Mouse (Mus musculus): Measurements from ENCODE around the gene Galnt14. TPM values are rescaled to one million over a fixed set of nuclear protein-coding genes. Genes with fewer than 3 reads are reported as not detected.

Gene Galnt14
- polyA plus RNA-seq, 2 experiments: 0.03 to 0.08 TPM

DNA sequence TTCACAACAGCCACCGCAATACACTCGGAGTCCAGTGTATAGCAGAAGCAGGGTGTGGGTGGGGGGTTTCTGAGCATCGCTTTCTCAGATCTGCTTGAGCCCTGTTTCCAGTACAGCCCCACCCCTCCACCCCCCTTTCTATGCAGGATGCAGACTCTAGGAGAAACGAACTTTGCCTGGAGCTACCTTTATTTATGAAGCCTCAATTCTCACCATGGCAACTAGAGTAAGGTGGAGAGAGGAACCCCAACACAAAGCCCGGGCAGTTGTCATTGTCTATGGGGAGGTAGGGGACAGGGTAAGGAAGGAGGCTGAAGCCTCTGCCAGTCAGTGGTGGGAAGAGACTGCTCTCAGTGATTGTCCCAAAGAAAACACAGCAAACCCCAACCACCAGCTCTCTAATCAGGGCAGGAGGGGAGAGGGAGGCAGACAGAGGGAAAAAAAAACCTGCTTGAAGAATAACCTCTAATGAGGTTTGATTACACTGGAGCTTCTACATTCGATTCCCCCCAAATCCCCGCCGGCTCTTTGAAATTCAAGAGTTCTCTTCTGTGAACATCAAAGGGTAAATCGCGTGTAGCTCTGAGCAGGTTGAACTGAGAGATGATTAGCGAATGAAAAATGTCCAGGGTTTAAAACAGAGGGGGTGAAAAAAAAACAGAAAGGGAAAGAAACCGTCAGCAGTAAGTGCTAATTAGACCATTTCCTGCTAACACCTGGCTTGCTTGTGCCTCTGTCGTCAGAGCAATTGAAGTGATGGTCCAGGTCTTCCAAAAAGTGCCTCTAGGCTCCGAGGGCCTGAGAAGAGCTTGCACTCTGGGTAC is 169.6 kb downstream of the Galnt14 start:
- H3K9me3 ChIP-seq (ENCODE audit: control insufficient read depth, low read length): no peaks in the 10 kb centered on the region
- no peaks in the 10 kb centered on the region for H3K36me3 ChIP-seq (replicated peaks; ENCODE audit: control insufficient read depth, insufficient read depth, low read depth)
- H3K27ac ChIP-seq: no peak overlapping the region
- H3K9ac ChIP-seq (replicated peaks): no peak overlapping the region
- DNase-seq (ENCODE audit: low read depth in 3 of 3, low spot score in 3 of 3) (no peak), ATAC-seq (ENCODE audit: insufficient read depth) (no peak)
- no peaks in the 10 kb centered on the region for H3K4me1 ChIP-seq (replicated peaks; ENCODE audit: control insufficient read depth in 2 of 2, insufficient read depth in 2 of 2, low read length in 1 of 2)
- WGBS (ENCODE audit: insufficient replicate concordance): 27% methylated on average over 14 of the region's 14 CpGs
- H3K4me3 ChIP-seq (ENCODE audit: insufficient read depth in 1 of 2, low read depth in 2 of 2, low read length in 2 of 2): no peak overlapping the region
- H3K4me2 ChIP-seq (ENCODE audit: low read depth): no peak overlapping the region
- no peaks in the 10 kb centered on the region for H3K27me3 ChIP-seq (ENCODE audit: control insufficient read depth, insufficient read depth, low read length)
- TF ChIP-seq CTCF (IDR thresholded peaks at IDR 0.05; ENCODE audit: low read depth) (no peak), EP300 (IDR thresholded peaks at IDR 0.05; ENCODE audit: low read depth) (no peak)

- H3K9me3 ChIP-seq (ENCODE audit: control insufficient read depth, low read length): no peaks in the 10 kb centered on the region
- no peaks in the 10 kb centered on the region for H3K36me3 ChIP-seq (replicated peaks; ENCODE audit: control insufficient read depth, insufficient read depth, low read depth)
- ATAC-seq (ENCODE audit: insufficient read depth) (no peak), DNase-seq (ENCODE audit: low read depth in 3 of 3, low spot score in 3 of 3) (no peak)
- H3K4me3 ChIP-seq (ENCODE audit: insufficient read depth in 1 of 2, low read depth in 2 of 2, low read length in 2 of 2): no peak overlapping the region
- no peaks in the 10 kb centered on the region for H3K27me3 ChIP-seq (ENCODE audit: control insufficient read depth, insufficient read depth, low read length)
- H3K4me2 ChIP-seq (ENCODE audit: low read depth): no peak overlapping the region
- H3K4me1 ChIP-seq (replicated peaks; ENCODE audit: control insufficient read depth in 2 of 2, insufficient read depth in 2 of 2, low read length in 1 of 2): no peaks in the 10 kb centered on the region
- H3K9ac ChIP-seq (replicated peaks): no peak overlapping the region
- TF ChIP-seq CTCF (IDR thresholded peaks at IDR 0.05; ENCODE audit: low read depth) (no peak), EP300 (IDR thresholded peaks at IDR 0.05; ENCODE audit: low read depth) (no peak)
- H3K27ac ChIP-seq: no peak overlapping the region
- WGBS (ENCODE audit: insufficient replicate concordance): 48% methylated on average over 2 of the region's 2 CpGs
Measured at GRCm38 (mm10) chr17:73531896-73532295, 178.4 kb downstream of the Galnt14 start.

- Histone ChIP-seq H3K9ac (replicated peaks) (no peak overlapping the region), H3K27ac (no peak overlapping the region), H3K4me2 (ENCODE audit: low read depth) (no peak overlapping the region), H3K4me3 (ENCODE audit: insufficient read depth in 1 of 2, low read depth in 2 of 2, low read length in 2 of 2) (no peak overlapping the region), H3K36me3 (replicated peaks; ENCODE audit: control insufficient read depth, insufficient read depth, low read depth) (no peaks in the 10 kb centered on the region), H3K9me3 (ENCODE audit: control insufficient read depth, low read length) (no peaks in the 10 kb centered on the region), H3K4me1 (replicated peaks; ENCODE audit: control insufficient read depth in 2 of 2, insufficient read depth in 2 of 2, low read length in 1 of 2) (no peaks in the 10 kb centered on the region), H3K27me3 (ENCODE audit: control insufficient read depth, insufficient read depth, low read length) (no peaks in the 10 kb centered on the region)
- WGBS (ENCODE audit: insufficient replicate concordance): 67% methylated on average over 7 of the region's 7 CpGs
- DNase-seq (ENCODE audit: low read depth in 3 of 3, low spot score in 3 of 3) (no peak), ATAC-seq (ENCODE audit: insufficient read depth) (no peak)
- no peak for TF ChIP-seq EP300 (IDR thresholded peaks at IDR 0.05; ENCODE audit: low read depth)
- no peak for TF ChIP-seq CTCF (IDR thresholded peaks at IDR 0.05; ENCODE audit: low read depth)
Measured at GRCm38 (mm10) chr17:73522169-73522568, 188.1 kb downstream of the Galnt14 start.

- Histone ChIP-seq H3K4me1 (replicated peaks; ENCODE audit: control insufficient read depth in 2 of 2, insufficient read depth in 2 of 2, low read length in 1 of 2) (no peaks in the 10 kb centered on the region), H3K4me2 (ENCODE audit: low read depth) (no peak overlapping the region), H3K27ac (no peak overlapping the region), H3K4me3 (ENCODE audit: insufficient read depth in 1 of 2, low read depth in 2 of 2, low read length in 2 of 2) (no peak overlapping the region), H3K27me3 (ENCODE audit: control insufficient read depth, insufficient read depth, low read length) (no peaks in the 10 kb centered on the region), H3K9ac (replicated peaks) (no peak overlapping the region), H3K9me3 (ENCODE audit: control insufficient read depth, low read length) (no peaks in the 10 kb centered on the region), H3K36me3 (replicated peaks; ENCODE audit: control insufficient read depth, insufficient read depth, low read depth) (no peaks in the 10 kb centered on the region)
- ATAC-seq (ENCODE audit: insufficient read depth): no peak
- 45% methylated on average over 5 of the region's 5 CpGs for WGBS (ENCODE audit: insufficient replicate concordance)
- TF ChIP-seq EP300 (IDR thresholded peaks at IDR 0.05; ENCODE audit: low read depth): no peak
- TF ChIP-seq CTCF (IDR thresholded peaks at IDR 0.05; ENCODE audit: low read depth): no peak
- no peak for DNase-seq (ENCODE audit: low read depth in 3 of 3, low spot score in 3 of 3)
Measured at GRCm38 (mm10) chr17:73519350-73519749, 190.9 kb downstream of the Galnt14 start.

GRCm38 (mm10) chr17:73518359-73518758 is 191.9 kb downstream of the Galnt14 start:
- H3K9me3 ChIP-seq (ENCODE audit: control insufficient read depth, low read length): no peaks in the 10 kb centered on the region
- no peaks in the 10 kb centered on the region for H3K36me3 ChIP-seq (replicated peaks; ENCODE audit: control insufficient read depth, insufficient read depth, low read depth)
- H3K9ac ChIP-seq (replicated peaks): no peak overlapping the region
- H3K4me2 ChIP-seq (ENCODE audit: low read depth): no peak overlapping the region
- WGBS (ENCODE audit: insufficient replicate concordance): 53% methylated on average over 1 of the region's 1 CpGs
- no peaks in the 10 kb centered on the region for H3K4me1 ChIP-seq (replicated peaks; ENCODE audit: control insufficient read depth in 2 of 2, insufficient read depth in 2 of 2, low read length in 1 of 2)
- H3K27me3 ChIP-seq (ENCODE audit: control insufficient read depth, insufficient read depth, low read length): no peaks in the 10 kb centered on the region
- no peak overlapping the region for H3K27ac ChIP-seq
- ATAC-seq (ENCODE audit: insufficient read depth): no peak
- DNase-seq (ENCODE audit: low read depth in 3 of 3, low spot score in 3 of 3): no peak
- H3K4me3 ChIP-seq (ENCODE audit: insufficient read depth in 1 of 2, low read depth in 2 of 2, low read length in 2 of 2): no peak overlapping the region
- no peak for TF ChIP-seq EP300 (IDR thresholded peaks at IDR 0.05; ENCODE audit: low read depth)
- no peak for TF ChIP-seq CTCF (IDR thresholded peaks at IDR 0.05; ENCODE audit: low read depth)

Data from liver, embryonic 14.5 days (tissue).